Comparison of ENCODE assay signal across 8 mouse cellular contexts in genomic region chr13:99842626-99843025, GRCm38 (mm10). TPM values are rescaled to one million over a fixed set of nuclear protein-coding genes. Genes with fewer than 3 reads are reported as not detected.
DNase-seq lines count a peak whose midpoint lies in the region; ATAC-seq and TF ChIP-seq lines count a peak whose summit lies in the region.

No protein-coding gene starts in this region.

- H3K27ac ChIP-seq in lung, embryonic 14.5 days (ENCODE audit: low read depth): no peak overlapping the region
- no peak overlapping the region for H3K27ac ChIP-seq in liver, embryonic 14.5 days

- no peak overlapping the region for H3K9ac ChIP-seq in lung, embryonic 14.5 days
- H3K9ac ChIP-seq in liver, embryonic 14.5 days (replicated peaks): no peak overlapping the region

- 22% methylated on average over 9 of the region's 9 CpGs for WGBS in lung, embryonic 14.5 days
- whole genome bisulfite sequencing in liver, embryonic 14.5 days (ENCODE audit: insufficient replicate concordance): 23% methylated on average over 9 of the region's 9 CpGs

- H3K4me2 ChIP-seq in lung, embryonic 14.5 days: no peak overlapping the region
- no peak overlapping the region for H3K4me2 ChIP-seq in liver, embryonic 14.5 days (ENCODE audit: low read depth)

- no peaks in the 10 kb centered on the region for H3K4me1 ChIP-seq in lung, embryonic 14.5 days (ENCODE audit: insufficient read depth)
- no peaks in the 10 kb centered on the region for H3K4me1 ChIP-seq in liver, embryonic 14.5 days (replicated peaks; ENCODE audit: control insufficient read depth in 2 of 2, insufficient read depth in 2 of 2, low read length in 1 of 2)

- no peaks in the 10 kb centered on the region for H3K27me3 ChIP-seq in lung, embryonic 14.5 days (ENCODE audit: insufficient read depth, low read length)
- H3K27me3 ChIP-seq in liver, embryonic 14.5 days (ENCODE audit: control insufficient read depth, insufficient read depth, low read length): no peaks in the 10 kb centered on the region

- no peak for TF ChIP-seq EP300 in liver, embryonic 14.5 days (IDR thresholded peaks at IDR 0.05; ENCODE audit: low read depth)

- peak; percentile 65 for ATAC-seq in lung, embryonic 14.5 days (ENCODE audit: insufficient read depth)
- ATAC-seq in liver, embryonic 14.5 days (ENCODE audit: insufficient read depth): no peak

- H3K9me3 ChIP-seq in lung, embryonic 14.5 days (ENCODE audit: low read depth, low read length): no peaks in the 10 kb centered on the region
- no peaks in the 10 kb centered on the region for H3K9me3 ChIP-seq in liver, embryonic 14.5 days (ENCODE audit: control insufficient read depth, low read length)

- peak; percentile 59 for DNase-seq in adrenal gland, postnatal 10 days
- no peak for DNase-seq in adrenal gland, adult 2 months
- peak; percentile 80 for DNase-seq in lung, embryonic 14.5 days
- DNase-seq in lung, adult 18-20 months: no peak
- DNase-seq in frontal cortex, postnatal 25 days (ENCODE audit: low spot score in 2 of 2): peak; percentile 29 to 44
- no peak for DNase-seq in liver, embryonic 14.5 days (ENCODE audit: low read depth in 3 of 3, low spot score in 3 of 3)
- DNase-seq in right cerebral cortex, adult 18-20 months: peak; percentile 64
- DNase-seq in heart, adult 18-20 months: no peak

- H3K4me3 ChIP-seq in lung, embryonic 14.5 days (ENCODE audit: low read depth, low read length): no peak overlapping the region
- no peak overlapping the region for H3K4me3 ChIP-seq in liver, embryonic 14.5 days (ENCODE audit: insufficient read depth in 1 of 2, low read depth in 2 of 2, low read length in 2 of 2)

- no peaks in the 10 kb centered on the region for H3K36me3 ChIP-seq in lung, embryonic 14.5 days (ENCODE audit: insufficient read depth)
- no peaks in the 10 kb centered on the region for H3K36me3 ChIP-seq in liver, embryonic 14.5 days (replicated peaks; ENCODE audit: control insufficient read depth, insufficient read depth, low read depth)

- TF ChIP-seq CTCF in lung, embryonic 14.5 days (IDR thresholded peaks at IDR 0.05; ENCODE audit: low read depth): peak; percentile 68
- peak; percentile 45 for TF ChIP-seq CTCF in liver, embryonic 14.5 days (IDR thresholded peaks at IDR 0.05; ENCODE audit: low read depth)

RNA-seq across cellular contexts. Expression of gene Cartpt, which starts 58.3 kb away (rescaled TPM):
- 10 to 100 TPM in 1 of 2 experiments, 1 to 10 TPM in 1; 8.1 to 11.7 TPM for total RNA-seq in adrenal gland, postnatal 10 days (2021)
- total RNA-seq in adrenal gland, adult 2 months (2021): 10 to 100 TPM; 11.6 to 17.3 TPM
- polyA plus RNA-seq in adrenal gland, adult 2 months (2012; rRNA removed): 2.4 and 9.3 TPM in 2 replicates
- polyA plus RNA-seq in lung, embryonic 14.5 days (2014; fragmentation: Nextera tagmentation; extraction: Ambion mirVana): 0.33 and 0.47 TPM in 2 replicates
- not detected in 2 replicates for polyA plus RNA-seq in liver, embryonic 14.5 days (2012; rRNA removed)
- not detected in 2 replicates for polyA plus RNA-seq in liver, embryonic 14.5 days (2014; fragmentation: Nextera tagmentation; extraction: Ambion mirVana)
- total RNA-seq in heart, adult 18-20 months (2021): not detected

Comparison
In these comparisons a context has a peak if more than half of its experiments do, and no peak if none do; other contexts are left out.
1. DNase-seq: peak in adrenal gland, postnatal 10 days (single experiment), lung, embryonic 14.5 days (single experiment), frontal cortex, postnatal 25 days (2 of 2) and right cerebral cortex, adult 18-20 months (single experiment); none in adrenal gland, adult 2 months (single experiment), lung, adult 18-20 months (0 of 2), liver, embryonic 14.5 days (0 of 3) and heart, adult 18-20 months (0 of 2).
2. RNA of gene Cartpt, which starts 58.3 kb away (total RNA-seq): 11.6 to 17.3 TPM in adrenal gland, adult 2 months and 8.1 to 11.7 TPM in adrenal gland, postnatal 10 days; not detected in heart, adult 18-20 months; every median in the first group is over 4 times any median in the second.